Mouse (Mus musculus): ENCODE results near the gene Dnajc28. TPM values are rescaled to one million over a fixed set of nuclear protein-coding genes. Genes with fewer than 3 reads are reported as not detected.

Gene Dnajc28
- polyA plus RNA-seq, 1 experiment, result 0.39 TPM

GRCm38 (mm10) chr16:91633641-91634040 is 14.8 kb upstream of the Dnajc28 start:
- no peaks in the 10 kb centered on the region for H3K4me1 ChIP-seq (ENCODE audit: control insufficient read depth, insufficient read depth, insufficient read length)
- H3K36me3 ChIP-seq (ENCODE audit: control insufficient read depth, insufficient read depth, low read length), result peaks cover 46% of the 10 kb centered on the region
- H3K27ac ChIP-seq (ENCODE audit: insufficient read depth, low read length), result no peak overlapping the region
- DNase-seq (ENCODE audit: low read depth in 1 of 2, low spot score in 2 of 2), result no peak
- no peak overlapping the region for H3K4me3 ChIP-seq (ENCODE audit: extremely low read depth, insufficient read depth, insufficient read length)
- H3K27me3 ChIP-seq (ENCODE audit: control insufficient read depth, insufficient read depth, low read length), result no peaks in the 10 kb centered on the region
- WGBS, result 91% methylated on average over 12 of the region's 12 CpGs
- TF ChIP-seq CTCF (IDR thresholded peaks at IDR 0.05; ENCODE audit: extremely low read depth, insufficient read depth, insufficient read length, insufficient replicate concordance), result no peak
- no peak for TF ChIP-seq POLR2A (IDR thresholded peaks at IDR 0.05; ENCODE audit: low read depth, low read length)

GRCm38 (mm10) chr16:91632940-91633339 is 14.1 kb upstream of the Dnajc28 start:
- Histone ChIP-seq H3K27me3 (ENCODE audit: control insufficient read depth, insufficient read depth, low read length) (no peaks in the 10 kb centered on the region), H3K36me3 (ENCODE audit: control insufficient read depth, insufficient read depth, low read length) (peaks cover 45% of the 10 kb centered on the region), H3K4me3 (ENCODE audit: extremely low read depth, insufficient read depth, insufficient read length) (no peak overlapping the region), H3K27ac (ENCODE audit: insufficient read depth, low read length) (no peak overlapping the region), H3K4me1 (ENCODE audit: control insufficient read depth, insufficient read depth, insufficient read length) (no peaks in the 10 kb centered on the region)
- no peak for DNase-seq (ENCODE audit: low read depth in 1 of 2, low spot score in 2 of 2)
- WGBS, result 93% methylated on average over 7 of the region's 7 CpGs
- TF ChIP-seq POLR2A (IDR thresholded peaks at IDR 0.05; ENCODE audit: low read depth, low read length) (no peak), CTCF (IDR thresholded peaks at IDR 0.05; ENCODE audit: extremely low read depth, insufficient read depth, insufficient read length, insufficient replicate concordance) (no peak)

- WGBS, result 89% methylated on average over 5 of the region's 5 CpGs
- no peak for DNase-seq (ENCODE audit: low read depth in 1 of 2, low spot score in 2 of 2)
- no peak overlapping the region for H3K4me3 ChIP-seq (ENCODE audit: extremely low read depth, insufficient read depth, insufficient read length)
Observed at GRCm38 (mm10) chr16:91632439-91632838, 13.6 kb upstream of the Dnajc28 start.

GRCm38 (mm10) chr16:91630584-91630983 is 11.8 kb upstream of the Dnajc28 start:
- Histone ChIP-seq H3K4me3 (ENCODE audit: extremely low read depth, insufficient read depth, insufficient read length) (no peak overlapping the region), H3K27ac (ENCODE audit: insufficient read depth, low read length) (no peak overlapping the region), H3K36me3 (ENCODE audit: control insufficient read depth, insufficient read depth, low read length) (peaks cover 24% of the 10 kb centered on the region), H3K27me3 (ENCODE audit: control insufficient read depth, insufficient read depth, low read length) (no peaks in the 10 kb centered on the region), H3K4me1 (ENCODE audit: control insufficient read depth, insufficient read depth, insufficient read length) (no peaks in the 10 kb centered on the region)
- DNase-seq (ENCODE audit: low read depth in 1 of 2, low spot score in 2 of 2), result no peak
- TF ChIP-seq POLR2A (IDR thresholded peaks at IDR 0.05; ENCODE audit: low read depth, low read length), result no peak
- no peak for TF ChIP-seq CTCF (IDR thresholded peaks at IDR 0.05; ENCODE audit: extremely low read depth, insufficient read depth, insufficient read length, insufficient replicate concordance)
- WGBS, result 90% methylated on average over 1 of the region's 1 CpGs

More at GRCm38 (mm10) chr16:91632439-91632838, 13.6 kb upstream of the Dnajc28 start:
- peaks cover 41% of the 10 kb centered on the region for H3K36me3 ChIP-seq (ENCODE audit: control insufficient read depth, insufficient read depth, low read length)
- H3K27me3 ChIP-seq (ENCODE audit: control insufficient read depth, insufficient read depth, low read length), result no peaks in the 10 kb centered on the region
- no peak overlapping the region for H3K27ac ChIP-seq (ENCODE audit: insufficient read depth, low read length)
- TF ChIP-seq CTCF (IDR thresholded peaks at IDR 0.05; ENCODE audit: extremely low read depth, insufficient read depth, insufficient read length, insufficient replicate concordance) (no peak), POLR2A (IDR thresholded peaks at IDR 0.05; ENCODE audit: low read depth, low read length) (no peak)
- no peaks in the 10 kb centered on the region for H3K4me1 ChIP-seq (ENCODE audit: control insufficient read depth, insufficient read depth, insufficient read length)

GRCm38 (mm10) chr16:91629749-91630148 is 10.9 kb upstream of the Dnajc28 start:
- no peak for DNase-seq (ENCODE audit: low read depth in 1 of 2, low spot score in 2 of 2)
- no peaks in the 10 kb centered on the region for H3K27me3 ChIP-seq (ENCODE audit: control insufficient read depth, insufficient read depth, low read length)
- no peaks in the 10 kb centered on the region for H3K4me1 ChIP-seq (ENCODE audit: control insufficient read depth, insufficient read depth, insufficient read length)
- H3K4me3 ChIP-seq (ENCODE audit: extremely low read depth, insufficient read depth, insufficient read length), result no peak overlapping the region
- H3K27ac ChIP-seq (ENCODE audit: insufficient read depth, low read length), result no peak overlapping the region
- WGBS, result 95% methylated on average over 4 of the region's 4 CpGs
- TF ChIP-seq POLR2A (IDR thresholded peaks at IDR 0.05; ENCODE audit: low read depth, low read length) (no peak), CTCF (IDR thresholded peaks at IDR 0.05; ENCODE audit: extremely low read depth, insufficient read depth, insufficient read length, insufficient replicate concordance) (no peak)
- H3K36me3 ChIP-seq (ENCODE audit: control insufficient read depth, insufficient read depth, low read length), result peaks cover 26% of the 10 kb centered on the region

- peaks cover 28% of the 10 kb centered on the region for H3K36me3 ChIP-seq (ENCODE audit: control insufficient read depth, insufficient read depth, low read length)
- no peak overlapping the region for H3K4me3 ChIP-seq (ENCODE audit: extremely low read depth, insufficient read depth, insufficient read length)
- TF ChIP-seq POLR2A (IDR thresholded peaks at IDR 0.05; ENCODE audit: low read depth, low read length) (no peak), CTCF (IDR thresholded peaks at IDR 0.05; ENCODE audit: extremely low read depth, insufficient read depth, insufficient read length, insufficient replicate concordance) (no peak)
- H3K27ac ChIP-seq (ENCODE audit: insufficient read depth, low read length), result no peak overlapping the region
- H3K27me3 ChIP-seq (ENCODE audit: control insufficient read depth, insufficient read depth, low read length), result no peaks in the 10 kb centered on the region
- WGBS, result 83% methylated on average over 3 of the region's 3 CpGs
- no peak for DNase-seq (ENCODE audit: low read depth in 1 of 2, low spot score in 2 of 2)
- no peaks in the 10 kb centered on the region for H3K4me1 ChIP-seq (ENCODE audit: control insufficient read depth, insufficient read depth, insufficient read length)
Observed at GRCm38 (mm10) chr16:91628673-91629072, 9.8 kb upstream of the Dnajc28 start.

- H3K4me1 ChIP-seq (ENCODE audit: control insufficient read depth, insufficient read depth, insufficient read length), result no peaks in the 10 kb centered on the region
- no peak overlapping the region for H3K27ac ChIP-seq (ENCODE audit: insufficient read depth, low read length)
- no peaks in the 10 kb centered on the region for H3K27me3 ChIP-seq (ENCODE audit: control insufficient read depth, insufficient read depth, low read length)
- peaks cover 32% of the 10 kb centered on the region for H3K36me3 ChIP-seq (ENCODE audit: control insufficient read depth, insufficient read depth, low read length)
- DNase-seq (ENCODE audit: low read depth in 1 of 2, low spot score in 2 of 2), result no peak
- TF ChIP-seq CTCF (IDR thresholded peaks at IDR 0.05; ENCODE audit: extremely low read depth, insufficient read depth, insufficient read length, insufficient replicate concordance), result no peak
- no peak for TF ChIP-seq POLR2A (IDR thresholded peaks at IDR 0.05; ENCODE audit: low read depth, low read length)
- no peak overlapping the region for H3K4me3 ChIP-seq (ENCODE audit: extremely low read depth, insufficient read depth, insufficient read length)
- 92% methylated on average over 7 of the region's 7 CpGs for WGBS
Observed at GRCm38 (mm10) chr16:91627831-91628230, 9.0 kb upstream of the Dnajc28 start.

All from spleen, adult 2 months (tissue).